Mouse (Mus musculus) small intestine, adult 2 months (tissue): ENCODE data around the gene Gm37240. TPM values are rescaled to one million over a fixed set of nuclear protein-coding genes. Genes with fewer than 3 reads are reported as not detected.

Source experiments
- H3K27ac ChIP-seq: fragments of 200-500 bp; 2 replicates; pipeline ENCODE4 v1.5.1; 2012; ENCODE audit warnings: low read depth, low read length, control low read depth, inconsistent platforms; ENCODE audit not compliant: insufficient read depth
- H3K27me3 ChIP-seq: fragments of 200-500 bp; 2 replicates; pipeline ENCODE4 v1.6.1; 2012; ENCODE audit warnings: mild to moderate bottlenecking, moderate library complexity, low read length, inconsistent platforms; ENCODE audit not compliant: control insufficient read depth, insufficient read depth
- H3K36me3 ChIP-seq: fragments of 200-500 bp; 2 replicates; pipeline ENCODE4 v1.6.1; 2012; ENCODE audit warnings: mild to moderate bottlenecking, low read length, control low read depth, inconsistent platforms; ENCODE audit not compliant: control insufficient read depth, insufficient read depth
- H3K4me1 ChIP-seq: fragments of 200-500 bp; 2 replicates; pipeline ENCODE4 v1.6.1; 2012; ENCODE audit warnings: low read length, inconsistent platforms, mixed read lengths; ENCODE audit not compliant: control insufficient read depth, insufficient read depth, insufficient read length
- H3K4me3 ChIP-seq: fragments of 200-500 bp; 2 replicates; pipeline ENCODE4 v1.5.1; 2012; ENCODE audit warnings: low read depth, mild to moderate bottlenecking, control low read depth, inconsistent platforms, low read length, moderate library complexity
- CTCF ChIP-seq: fragments of 200-500 bp; IDR thresholded peaks from 2 replicates; pipeline ENCODE4 v1.5.1; 2012; ENCODE audit warnings: low read depth, mild to moderate bottlenecking, control low read depth, inconsistent platforms, low read length, moderate library complexity, mixed read lengths; ENCODE audit not compliant: insufficient replicate concordance, insufficient read length; ENCODE audit errors: extremely low read depth
- POLR2A ChIP-seq: fragments of 200-500 bp; IDR thresholded peaks from 2 replicates; pipeline ENCODE4 v1.6.1; 2012; ENCODE audit warnings: low read depth, mild to moderate bottlenecking, control low read depth, inconsistent platforms, low read length, moderate library complexity
- WGBS: fragments of 180-500 bp; shearing (Covaris S2); methylation state at CpG from one replicate; pipeline ENCODE4 v1.1.7; 2018; 5-methylcytosine and 5-hydroxymethylcytosine counted together
- polyA plus RNA-seq: library from polyadenylated mRNA; depleted of rRNA; stranded (reverse); fragments of >200 nt; gene quantifications from 2 replicates; pipeline ENCODE4 v1.2.3, GENCODE M21; 2012

The Gm37240 gene
- polyA plus RNA-seq, 1 experiment, result 58.2 TPM

GRCm38 (mm10) chr3:85842177-85842880 is 45.0 kb downstream of the Gm37240 start:
- H3K4me1 ChIP-seq, result no peaks in the 10 kb centered on the region
- no peak for TF ChIP-seq CTCF
- no peak for TF ChIP-seq POLR2A
- no peaks in the 10 kb centered on the region for H3K36me3 ChIP-seq
- no peaks in the 10 kb centered on the region for H3K27me3 ChIP-seq
- H3K4me3 ChIP-seq, result no peak overlapping the region
- no peak overlapping the region for H3K27ac ChIP-seq
- WGBS, result 50% methylated on average over 9 of the region's 9 CpGs

- no peak overlapping the region for H3K27ac ChIP-seq
- no peak for TF ChIP-seq CTCF
- TF ChIP-seq POLR2A, result no peak
Observed at GRCm38 (mm10) chr3:85841454-85842176, 45.7 kb downstream of the Gm37240 start.

GRCm38 (mm10) chr3:85833627-85834026 is 53.7 kb downstream of the Gm37240 start:
- H3K4me3 ChIP-seq, result no peak overlapping the region
- no peaks in the 10 kb centered on the region for H3K27me3 ChIP-seq
- no peaks in the 10 kb centered on the region for H3K36me3 ChIP-seq
- no peak for TF ChIP-seq CTCF
- TF ChIP-seq POLR2A, result no peak
- no peaks in the 10 kb centered on the region for H3K4me1 ChIP-seq
- WGBS, result 64% methylated on average over 1 of the region's 1 CpGs
- H3K27ac ChIP-seq, result no peak overlapping the region

More at GRCm38 (mm10) chr3:85841454-85842176, 45.7 kb downstream of the Gm37240 start:
- H3K4me1 ChIP-seq, result no peaks in the 10 kb centered on the region
- no peaks in the 10 kb centered on the region for H3K36me3 ChIP-seq
- WGBS, result 52% methylated on average over 2 of the region's 2 CpGs
- no peaks in the 10 kb centered on the region for H3K27me3 ChIP-seq
- no peak overlapping the region for H3K4me3 ChIP-seq

GRCm38 (mm10) chr3:85832490-85833155 is 54.7 kb downstream of the Gm37240 start:
- no peak overlapping the region for H3K4me3 ChIP-seq
- H3K27me3 ChIP-seq, result no peaks in the 10 kb centered on the region
- WGBS, result 90% methylated on average over 10 of the region's 10 CpGs
- no peaks in the 10 kb centered on the region for H3K36me3 ChIP-seq
- H3K27ac ChIP-seq, result no peak overlapping the region
- no peaks in the 10 kb centered on the region for H3K4me1 ChIP-seq
- TF ChIP-seq POLR2A, result no peak
- no peak for TF ChIP-seq CTCF

- Histone ChIP-seq H3K27ac (no peak overlapping the region), H3K4me3 (no peak overlapping the region), H3K27me3 (no peaks in the 10 kb centered on the region), H3K36me3 (no peaks in the 10 kb centered on the region), H3K4me1 (no peaks in the 10 kb centered on the region)
- WGBS, result 76% methylated on average over 1 of the region's 1 CpGs
- TF ChIP-seq CTCF, result no peak
Observed at GRCm38 (mm10) chr3:85831785-85832184, 55.5 kb downstream of the Gm37240 start.

GRCm38 (mm10) chr3:85829047-85829446 is 58.3 kb downstream of the Gm37240 start:
- Histone ChIP-seq H3K36me3 (no peaks in the 10 kb centered on the region), H3K4me1 (no peaks in the 10 kb centered on the region), H3K27ac (no peak overlapping the region), H3K27me3 (no peaks in the 10 kb centered on the region), H3K4me3 (no peak overlapping the region)
- TF ChIP-seq POLR2A (no peak), CTCF (no peak)
- 24% methylated on average over 4 of the region's 4 CpGs for WGBS

GRCm38 (mm10) chr3:85827815-85828214 is 59.5 kb downstream of the Gm37240 start:
- Histone ChIP-seq H3K4me1 (no peaks in the 10 kb centered on the region), H3K4me3 (no peak overlapping the region), H3K36me3 (no peaks in the 10 kb centered on the region), H3K27me3 (no peaks in the 10 kb centered on the region), H3K27ac (no peak overlapping the region)
- TF ChIP-seq POLR2A (no peak), CTCF (no peak)
- WGBS, result 81% methylated on average over 6 of the region's 6 CpGs
